Mouse (Mus musculus) cortical plate, adult 2 months (tissue): ENCODE data around the gene Trpv1.

Experiments
- CTCF ChIP-seq: fragments of 200-500 bp; IDR thresholded peaks from 2 replicates; pipeline ENCODE4 v1.5.1; 2011; ENCODE audit warnings: mild to moderate bottlenecking, control low read depth, low read length; ENCODE audit not compliant: insufficient read depth; ENCODE audit errors: extremely low read depth
- POLR2A ChIP-seq: fragments of 200-500 bp; IDR thresholded peaks from 2 replicates; pipeline ENCODE4 v1.6.1; 2011; ENCODE audit warnings: mild to moderate bottlenecking, low read length, control low read depth; ENCODE audit not compliant: insufficient read depth; ENCODE audit errors: extremely low read depth

GRCm38 (mm10) chr11:73198190-73198589 lies 35.9 kb upstream of the Trpv1 start:
- no peak for TF ChIP-seq POLR2A
- no peak for TF ChIP-seq CTCF
